Mouse (Mus musculus): ENCODE measurements around the gene Nf1. TPM values are rescaled to one million over a fixed set of nuclear protein-coding genes. Genes with fewer than 3 reads are reported as not detected.
A peak's percentile ranks its signal among the peaks of the same experiment; 100 is the strongest.

The Nf1 gene
- total RNA-seq, 2 experiments from 2014 or later, result 37.5 to 38.6 TPM

- intact Hi-C loops (cut with DNase I), result no loop called here
- no peak for DNase-seq
Measured at GRCm38 (mm10) chr11:79448361-79448760, 108.9 kb downstream of the Nf1 start.

- no peak for DNase-seq
- intact Hi-C loops (cut with DNase I), result no loop called here
Measured at GRCm38 (mm10) chr11:79452966-79453365, 113.5 kb downstream of the Nf1 start.

- intact Hi-C loops (cut with DNase I), result no loop called here
- DNase-seq, result no peak
Measured at GRCm38 (mm10) chr11:79457928-79458327, 118.4 kb downstream of the Nf1 start.

GRCm38 (mm10) chr11:79459846-79460245, 120.4 kb downstream of the Nf1 start:
- intact Hi-C loops (cut with DNase I), result no loop called here
- DNase-seq, result no peak

- intact Hi-C loops (cut with DNase I), result no loop called here
- DNase-seq, result no peak
Measured at GRCm38 (mm10) chr11:79460756-79461450, 121.4 kb downstream of the Nf1 start.

- DNase-seq, result no peak
- intact Hi-C loops (cut with DNase I), result no loop called here
Measured at GRCm38 (mm10) chr11:79468097-79468496, 128.6 kb downstream of the Nf1 start.

- DNase-seq, result no peak
- intact Hi-C loops (cut with DNase I), result loop anchor here (5.0 kb wide), 2 partner anchors 79 to 94 kb away; no protein-coding TSS in a partner anchor
Measured at GRCm38 (mm10) chr11:79483392-79483791, 143.9 kb downstream of the Nf1 start.

- DNase-seq, result no peak
- intact Hi-C loops (cut with DNase I), result loop anchor here (5.0 kb wide), 2 partner anchors 78 to 93 kb away; no protein-coding TSS in a partner anchor
Measured at GRCm38 (mm10) chr11:79483876-79484528, 144.5 kb downstream of the Nf1 start.

- intact Hi-C loops (cut with DNase I), result loop anchor here (5.0 kb wide), 2 partner anchors 78 to 93 kb away; no protein-coding TSS in a partner anchor
- no peak for DNase-seq
Measured at GRCm38 (mm10) chr11:79484721-79485120, 145.2 kb downstream of the Nf1 start.

GRCm38 (mm10) chr11:79494976-79495800, 155.7 kb downstream of the Nf1 start:
- DNase-seq, result peak in 1 of 2 experiments; percentile 5
- intact Hi-C loops (cut with DNase I), result no loop called here

GRCm38 (mm10) chr11:79502917-79503316, 163.4 kb downstream of the Nf1 start:
- no peak for DNase-seq
- intact Hi-C loops (cut with DNase I), result no loop called here

- intact Hi-C loops (cut with DNase I), result no loop called here
- no peak for DNase-seq
Measured at GRCm38 (mm10) chr11:79503845-79504244, 164.4 kb downstream of the Nf1 start, which contains the start of gene Omg. TSS of gene Omg (minus strand) at chr11:79504084.

GRCm38 (mm10) chr11:79504506-79504905, 165.0 kb downstream of the Nf1 start:
- intact Hi-C loops (cut with DNase I), result no loop called here
- no peak for DNase-seq

- intact Hi-C loops (cut with DNase I), result no loop called here
- no peak for DNase-seq
Measured at GRCm38 (mm10) chr11:79511970-79512369, 172.5 kb downstream of the Nf1 start.

GRCm38 (mm10) chr11:79515331-79515730, 175.8 kb downstream of the Nf1 start:
- intact Hi-C loops (cut with DNase I), result no loop called here
- no peak for DNase-seq

- no peak for DNase-seq
- intact Hi-C loops (cut with DNase I), result no loop called here
Measured at GRCm38 (mm10) chr11:79515798-79516197, 176.3 kb downstream of the Nf1 start.

- DNase-seq, result no peak
- intact Hi-C loops (cut with DNase I), result no loop called here
Measured at GRCm38 (mm10) chr11:79519299-79519698, 179.8 kb downstream of the Nf1 start.

GRCm38 (mm10) chr11:79519878-79520291, 180.4 kb downstream of the Nf1 start:
- intact Hi-C loops (cut with DNase I), result no loop called here
- DNase-seq, result peak in 1 of 2 experiments; percentile 21

- intact Hi-C loops (cut with DNase I), result no loop called here
- no peak for DNase-seq
Measured at GRCm38 (mm10) chr11:79520772-79521171, 181.3 kb downstream of the Nf1 start.

GRCm38 (mm10) chr11:79521930-79522329, 182.4 kb downstream of the Nf1 start:
- intact Hi-C loops (cut with DNase I), result no loop called here
- DNase-seq, result no peak

GRCm38 (mm10) chr11:79522944-79523343, 183.5 kb downstream of the Nf1 start:
- DNase-seq, result no peak
- intact Hi-C loops (cut with DNase I), result no loop called here
